Mouse (Mus musculus) thymus, postnatal 25 days (tissue): Measurements from ENCODE around the gene Cog5.

ENCODE experiments used
- DNase-seq: peaks from one replicate; pipeline ENCODE4 v3.0.0; 2022

Gene Cog5

DNA sequence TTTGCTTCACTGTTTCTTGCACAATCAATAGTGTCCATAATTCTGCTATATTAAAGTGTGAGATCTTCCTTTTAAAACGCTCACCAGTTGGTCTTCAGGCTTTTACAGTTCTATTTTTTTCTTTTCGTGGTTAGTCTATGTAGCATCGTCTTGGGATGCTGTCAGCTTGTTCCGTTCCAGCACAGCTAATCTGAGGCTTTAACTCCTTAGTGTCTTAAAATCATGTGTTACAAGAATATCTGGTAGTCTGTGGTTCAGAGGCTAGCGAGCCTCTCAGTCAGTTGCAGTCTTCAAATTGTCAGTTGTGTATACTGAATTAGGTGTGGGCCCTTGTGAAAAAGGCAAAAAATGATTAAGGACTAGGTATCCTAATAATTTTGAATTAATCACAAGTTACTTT lies 57.6 kb downstream of the Cog5 start:
- DNase-seq = no peak

DNA sequence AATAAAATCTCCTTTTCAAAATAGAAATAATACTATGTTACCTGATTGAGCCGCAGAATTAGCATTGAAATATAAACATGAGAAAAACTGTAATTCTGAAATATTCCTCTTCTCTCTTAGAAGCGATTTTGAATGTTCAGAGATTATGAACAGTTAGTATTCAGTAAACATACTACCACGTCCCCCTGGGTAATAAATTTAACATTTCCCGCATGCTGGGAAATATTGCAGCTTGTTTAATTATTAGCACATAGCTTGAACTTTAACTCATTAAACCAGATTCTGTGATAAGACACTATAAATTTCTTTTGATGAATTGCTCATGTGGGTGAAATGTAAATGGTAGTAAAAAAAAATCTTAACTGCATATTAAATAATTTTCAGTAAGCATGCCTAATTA lies 58.1 kb downstream of the Cog5 start:
- DNase-seq = no peak

DNA sequence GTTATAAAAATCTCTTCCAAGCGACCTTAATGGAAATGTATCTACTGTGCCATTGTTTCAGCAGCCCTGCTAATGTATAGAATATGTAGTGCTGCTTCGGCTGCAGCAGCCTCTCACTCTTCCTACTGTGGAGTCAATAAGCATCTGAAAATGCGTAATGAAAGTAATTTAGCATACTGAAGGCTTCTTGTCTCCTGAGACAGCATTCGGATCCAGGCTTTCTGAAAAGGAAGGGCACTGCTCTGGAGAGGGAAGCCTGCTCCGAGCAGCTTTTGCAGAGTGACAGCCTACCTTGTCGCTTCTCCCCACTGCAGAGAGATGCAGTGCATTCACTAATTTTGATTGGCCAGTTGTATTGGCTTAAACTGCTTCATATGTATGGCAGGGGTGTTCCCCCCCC lies 58.9 kb downstream of the Cog5 start, which contains the start of gene Gpr22:
TSS of gene Gpr22 (minus strand) at position 348 of the 400 bp plus-strand sequence.
- DNase-seq = no peak

DNA sequence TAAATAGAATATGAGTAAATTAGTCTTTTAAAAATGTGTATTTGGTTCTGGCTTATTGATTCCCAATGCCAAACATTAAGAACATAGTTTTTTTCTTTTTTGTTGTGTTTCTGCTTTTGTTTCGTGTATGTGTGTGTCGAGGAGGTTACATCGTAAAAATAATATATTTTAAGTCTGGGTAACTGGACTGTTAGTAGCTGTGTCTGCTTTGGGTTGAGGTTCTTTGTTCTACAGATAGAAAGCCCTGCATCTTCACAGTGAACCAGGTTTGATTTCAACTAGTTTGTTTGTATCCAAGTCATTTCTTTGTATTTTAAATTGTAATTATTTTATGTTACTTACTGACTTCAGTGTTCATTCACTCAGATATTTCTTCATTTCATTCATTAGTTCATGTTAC lies 59.4 kb downstream of the Cog5 start:
- DNase-seq = no peak

- DNase-seq = no peak
Measured at GRCm38 (mm10) chr12:31719586-31720275, 65.1 kb downstream of the Cog5 start.

- DNase-seq = no peak
Measured at GRCm38 (mm10) chr12:31724576-31724975, 69.9 kb downstream of the Cog5 start.

GRCm38 (mm10) chr12:31725511-31726275 lies 71.0 kb downstream of the Cog5 start:
- no peak for DNase-seq

DNA sequence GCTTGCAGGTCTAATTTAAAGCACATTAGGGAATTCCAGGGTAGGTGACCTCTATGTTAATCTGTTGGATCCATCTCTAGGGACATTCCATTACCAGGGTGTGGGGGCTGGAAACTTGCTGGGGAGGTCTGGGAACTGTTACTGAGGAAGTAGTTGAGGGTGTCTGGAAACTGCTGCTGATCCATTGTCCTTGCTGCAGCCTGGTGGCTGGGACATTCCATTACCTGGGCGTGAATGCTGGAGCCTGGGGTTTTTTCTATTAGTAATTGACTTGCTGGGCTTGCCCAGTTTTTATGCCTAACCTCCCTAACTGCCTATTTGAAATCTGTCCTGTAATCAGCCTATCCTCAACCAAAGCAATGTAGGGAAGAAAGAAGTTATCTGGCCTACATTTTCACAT lies 72.0 kb downstream of the Cog5 start:
- DNase-seq = no peak

DNA sequence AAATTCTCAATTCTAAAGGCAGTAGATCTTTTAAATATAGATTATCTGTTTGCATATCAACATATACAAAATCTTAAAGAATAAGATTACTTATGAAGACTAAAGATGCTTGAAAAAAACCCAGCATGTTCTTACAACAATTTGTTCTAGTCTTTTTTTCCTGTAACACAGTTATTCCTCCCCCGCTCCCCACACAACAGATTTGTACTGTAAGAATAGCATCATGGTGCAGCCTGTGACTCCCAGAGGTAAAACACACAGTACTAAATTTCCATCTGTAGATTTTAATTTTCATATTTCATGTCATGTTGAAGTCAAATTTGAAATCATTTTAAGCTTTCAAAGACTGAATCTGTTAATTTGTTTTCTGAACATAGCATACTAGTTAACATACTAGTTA lies 75.5 kb downstream of the Cog5 start:
- no peak for DNase-seq

- no peak for DNase-seq
Measured at GRCm38 (mm10) chr12:31734616-31735015, 79.9 kb downstream of the Cog5 start.

DNA sequence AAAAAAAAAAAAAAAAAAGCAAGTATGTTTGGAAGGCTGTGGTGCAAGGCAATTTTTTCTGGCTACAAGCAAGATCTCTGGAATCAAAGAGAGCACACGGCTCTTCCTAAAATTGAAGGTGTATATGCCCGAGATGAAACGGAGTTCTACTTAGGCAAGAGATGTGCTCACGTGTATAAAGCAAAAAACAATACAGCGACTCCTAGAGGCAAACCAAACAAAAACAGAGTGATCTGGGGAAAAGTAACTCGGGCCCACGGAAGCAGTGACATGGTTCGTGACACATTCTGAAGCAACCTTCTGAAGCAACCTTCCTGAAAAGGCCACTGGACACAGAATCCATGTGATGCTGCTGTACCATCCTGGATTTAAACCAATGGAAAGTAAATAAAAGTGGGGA lies 92.6 kb downstream of the Cog5 start:
- DNase-seq = no peak

DNA sequence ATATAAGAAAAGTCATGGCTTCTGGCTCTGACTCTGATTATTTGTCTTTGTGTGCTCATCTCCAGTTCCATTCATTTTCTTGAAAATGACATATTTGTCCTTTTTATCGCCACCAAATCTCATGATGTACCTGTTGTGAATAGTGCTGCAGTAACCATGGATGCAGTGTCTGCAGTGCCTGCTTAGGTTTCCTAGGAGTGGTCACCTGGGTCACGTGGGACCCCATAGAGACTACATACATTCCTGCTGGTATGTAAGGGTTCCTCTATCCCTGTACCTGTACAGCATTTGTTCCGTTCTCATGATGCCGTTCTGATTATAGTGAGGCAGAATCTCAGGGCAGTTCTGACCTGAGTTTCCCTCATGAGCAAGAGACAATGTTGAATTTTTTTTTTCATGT lies 95.2 kb downstream of the Cog5 start:
- no peak for DNase-seq

DNA sequence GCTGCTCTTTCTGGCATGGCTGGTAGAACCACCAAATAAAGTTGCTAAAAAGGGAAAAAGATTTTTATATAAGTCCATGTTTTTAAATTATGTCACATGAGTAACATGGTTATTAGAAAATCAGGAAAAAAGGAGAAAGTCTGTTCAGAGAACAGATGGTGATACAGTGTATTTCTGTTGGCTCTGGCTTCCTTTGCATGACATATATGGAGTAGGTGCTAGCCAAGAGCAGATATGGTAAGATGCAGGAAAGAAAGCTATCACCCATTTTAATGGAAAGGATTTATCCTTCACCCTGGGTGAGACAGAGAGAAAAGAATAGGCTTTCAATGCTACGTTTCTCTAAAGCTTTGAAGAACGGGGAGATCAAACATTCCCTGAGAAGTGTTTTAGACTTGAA lies 99.8 kb downstream of the Cog5 start:
- no peak for DNase-seq

DNA sequence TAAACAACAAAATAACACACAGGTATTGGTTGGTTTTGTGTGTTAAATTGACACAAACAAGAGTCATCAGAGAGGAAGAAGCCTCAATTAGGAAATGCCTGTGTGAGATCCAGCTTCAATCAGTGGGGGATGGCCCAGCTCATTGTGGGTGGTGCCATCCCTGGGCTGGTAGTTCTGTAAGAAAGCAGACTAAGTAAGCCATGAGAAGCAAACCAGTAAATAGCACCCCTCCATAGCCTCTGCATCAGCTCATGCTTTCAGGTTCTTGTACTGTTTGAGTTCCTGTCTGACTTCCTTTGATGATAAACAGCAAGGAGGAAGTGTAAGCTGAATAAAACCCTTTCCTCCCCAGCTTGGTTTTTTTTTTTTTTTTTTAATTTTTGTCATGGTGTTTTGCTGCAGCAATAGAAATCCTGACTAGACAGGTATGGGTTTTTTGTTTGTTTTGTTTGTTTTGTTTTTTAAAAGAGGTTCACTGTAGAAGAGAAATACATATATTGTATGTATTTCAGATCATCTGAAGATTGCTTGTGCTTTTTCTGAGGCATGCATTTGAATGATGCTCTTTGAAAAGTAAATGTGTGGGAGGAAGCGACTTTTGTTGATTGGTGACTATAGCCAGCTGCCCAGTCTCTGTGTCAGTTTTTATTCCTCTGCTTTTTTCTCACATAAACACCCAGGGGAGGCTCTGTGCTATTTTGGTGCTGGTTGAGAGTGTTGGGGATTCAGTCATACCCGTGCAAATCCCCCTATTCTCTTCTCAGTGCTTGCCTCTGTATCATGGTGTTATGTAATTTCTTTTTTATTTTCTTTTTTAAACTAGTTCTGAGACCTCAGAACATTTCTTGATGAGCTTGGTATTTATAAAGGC lies 101.5 kb downstream of the Cog5 start:
- DNase-seq = peak; percentile 14

DNA sequence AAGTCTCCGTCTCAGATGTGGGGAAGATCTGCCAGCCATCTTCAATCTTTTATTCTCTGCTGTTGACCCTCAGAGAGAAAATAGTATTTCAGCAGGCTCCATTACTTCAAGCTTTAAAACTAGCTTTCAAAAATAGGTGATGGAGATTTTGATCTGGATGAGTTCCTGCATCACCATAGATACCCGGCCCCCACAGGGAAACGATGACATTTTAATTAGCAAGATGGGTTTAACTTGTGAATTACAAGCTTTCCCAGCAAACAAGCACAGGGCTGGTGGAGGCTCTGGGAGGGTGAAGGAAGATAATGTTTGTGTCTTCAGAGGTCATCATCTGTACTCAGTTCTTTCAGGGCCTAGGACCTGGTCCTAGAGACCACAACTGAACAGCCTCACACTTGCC lies 118.9 kb downstream of the Cog5 start:
- DNase-seq = no peak

DNA sequence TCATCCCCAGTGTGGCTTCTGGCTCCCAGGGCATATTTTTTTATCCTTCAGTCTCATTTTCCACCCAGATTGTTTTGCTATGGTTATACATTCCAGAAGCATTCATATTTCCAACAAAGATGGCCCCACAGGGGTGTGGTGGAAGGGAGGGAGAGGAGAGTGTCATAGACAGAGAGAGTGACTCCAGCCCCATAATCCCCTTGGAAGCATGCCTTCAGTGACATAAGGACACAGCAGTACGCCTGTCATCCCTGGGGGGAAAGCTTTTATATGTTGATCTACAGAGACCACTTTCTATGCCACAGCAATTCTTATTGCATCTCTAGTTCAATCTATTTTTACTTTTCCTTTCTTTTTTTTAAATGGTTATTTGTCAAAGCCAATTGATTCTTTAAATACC lies 129.6 kb downstream of the Cog5 start:
- DNase-seq = no peak

DNA sequence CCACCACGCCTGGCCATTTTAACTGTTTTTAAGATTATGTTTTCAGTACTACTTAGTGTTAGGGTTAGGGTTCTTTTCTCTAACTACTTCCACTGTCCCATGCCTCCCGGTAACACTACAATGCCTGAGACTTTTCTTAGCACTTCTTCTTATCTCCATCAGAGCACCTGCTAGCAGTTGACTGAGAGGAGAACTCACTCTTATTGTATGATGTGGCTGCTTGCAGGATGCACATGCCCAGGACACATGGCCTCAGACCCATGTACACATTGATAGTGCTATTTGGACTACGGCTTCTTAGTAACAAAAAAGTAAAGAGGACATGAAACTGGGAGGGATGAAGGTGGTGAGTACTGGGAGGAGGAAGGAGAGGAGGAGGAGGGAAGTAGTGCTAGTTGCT lies 133.9 kb downstream of the Cog5 start:
- DNase-seq = no peak

DNA sequence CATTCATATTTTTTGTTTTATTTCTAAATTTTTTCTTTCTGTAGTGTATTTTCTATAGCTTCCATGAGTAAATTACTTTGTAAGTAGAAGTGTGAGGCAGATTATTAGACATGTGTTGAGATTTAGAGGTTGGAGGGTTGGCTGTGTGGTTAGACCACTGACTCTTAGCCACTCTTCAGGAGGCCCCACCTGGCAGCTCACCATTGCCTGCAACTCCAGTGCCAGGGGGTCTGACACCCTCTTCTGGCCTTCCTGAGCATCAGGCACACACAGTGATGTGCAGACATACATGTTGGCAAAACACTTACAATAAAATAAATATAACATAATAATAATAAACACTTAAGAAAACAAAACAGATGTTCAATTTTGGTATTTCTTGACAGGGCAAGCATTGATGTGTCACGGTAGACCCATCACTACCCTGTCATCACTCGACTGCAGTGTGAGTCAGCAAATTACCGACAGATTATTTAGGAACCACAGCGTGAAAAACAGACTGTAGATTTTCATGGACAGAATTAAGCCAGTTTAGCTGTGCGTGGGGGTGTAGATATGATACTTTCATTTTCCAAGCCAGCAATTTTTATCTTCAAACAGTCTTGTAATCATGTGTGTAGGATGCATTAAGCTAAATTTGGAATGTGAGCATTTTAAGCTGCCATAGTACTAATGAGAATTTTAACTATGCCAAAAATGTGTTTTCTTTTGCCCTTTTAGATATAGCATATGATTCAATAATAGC lies 151.9 kb downstream of the Cog5 start:
- DNase-seq = no peak

DNA sequence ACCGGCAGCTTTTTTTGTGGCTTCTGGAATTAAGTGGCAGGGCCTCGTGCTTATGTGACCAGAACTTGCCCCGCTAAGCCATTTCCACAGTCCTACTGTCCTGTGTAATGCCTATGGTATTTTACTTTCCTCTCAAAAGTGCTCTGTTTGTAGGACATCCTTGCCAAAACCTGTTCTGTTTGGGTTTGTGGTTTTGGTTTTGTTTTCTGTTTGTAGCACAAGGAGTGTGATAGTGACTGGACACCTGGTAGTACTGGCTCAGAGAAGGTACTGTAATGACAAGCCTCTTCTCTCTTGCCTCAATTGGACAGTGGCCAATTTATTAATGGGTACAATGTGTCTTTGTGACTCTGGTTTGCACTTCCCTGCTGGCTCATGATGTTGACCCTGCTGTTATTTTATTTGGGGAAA lies 163.4 kb downstream of the Cog5 start:
- no peak for DNase-seq

DNA sequence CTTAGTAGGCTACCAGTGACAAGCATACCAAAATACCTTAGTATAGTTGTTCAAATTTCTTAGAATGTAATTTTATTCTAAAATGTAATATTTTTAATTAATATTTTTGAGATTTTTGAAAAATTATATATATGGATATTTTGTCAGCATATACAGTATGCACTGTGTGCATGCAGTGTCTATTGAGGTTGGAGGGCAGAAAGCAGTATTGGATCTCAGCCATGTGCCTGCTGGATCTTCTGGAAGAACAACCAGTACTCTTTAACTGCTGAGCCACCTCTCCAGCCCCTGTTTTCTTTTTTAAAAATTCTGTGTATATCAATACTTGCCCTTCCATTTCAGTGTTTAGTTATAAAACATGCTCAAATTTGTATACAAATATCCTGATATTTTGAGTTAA lies 164.4 kb downstream of the Cog5 start:
- no peak for DNase-seq

- DNase-seq = no peak
Measured at GRCm38 (mm10) chr12:31819520-31819919, 164.9 kb downstream of the Cog5 start.

- no peak for DNase-seq
Measured at GRCm38 (mm10) chr12:31823671-31824070, 169.0 kb downstream of the Cog5 start.

- DNase-seq = no peak
Measured at GRCm38 (mm10) chr12:31824831-31825230, 170.2 kb downstream of the Cog5 start.
